Mouse (Mus musculus): ENCODE results near the gene Usp5.

DNA sequence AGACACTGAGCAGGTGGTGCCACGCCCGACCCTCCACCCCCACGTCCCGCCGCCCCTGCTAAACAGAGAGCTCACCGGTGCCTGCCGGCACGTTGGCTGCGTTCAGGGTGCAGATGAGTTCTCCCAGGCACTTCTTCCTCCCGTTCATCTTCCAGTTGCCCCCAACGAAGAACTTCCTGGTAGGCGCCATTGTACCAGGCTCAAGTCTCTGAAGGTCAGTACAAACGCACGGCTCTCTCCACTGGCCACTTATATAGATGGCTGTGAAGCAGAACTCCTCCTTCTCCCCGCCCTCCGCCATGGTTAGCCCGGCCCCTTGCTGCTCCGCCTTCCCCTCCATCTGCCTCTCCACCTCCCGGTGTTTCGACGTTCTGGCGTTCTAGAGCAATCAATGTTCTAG, 15.4 kb downstream of the Usp5 start, which contains the start of gene Tpi1:
- no peak; the same call in 1 of the 2 replicates for TF ChIP-seq CTCF (IDR thresholded peaks at IDR 0.05; ENCODE audit: control insufficient read depth, insufficient read depth, insufficient replicate concordance, low read depth, low read length)
- no peak; the same call in 1 of the 2 replicates for TF ChIP-seq POLR2A (IDR thresholded peaks at IDR 0.05; ENCODE audit: control insufficient read depth, low read depth, low read length)
